Mouse (Mus musculus): ENCODE results near the gene Wdr61. TPM values are rescaled to one million over a fixed set of nuclear protein-coding genes. Genes with fewer than 3 reads are reported as not detected.
"Not testable (repeated sequence)": the region's sequence is repeated elsewhere in the genome, so short reads cannot be mapped to it uniquely, and the experiment has no call there.

Gene Wdr61
- polyA plus RNA-seq, 1 experiment from 2014 or later: 103 TPM

DNA sequence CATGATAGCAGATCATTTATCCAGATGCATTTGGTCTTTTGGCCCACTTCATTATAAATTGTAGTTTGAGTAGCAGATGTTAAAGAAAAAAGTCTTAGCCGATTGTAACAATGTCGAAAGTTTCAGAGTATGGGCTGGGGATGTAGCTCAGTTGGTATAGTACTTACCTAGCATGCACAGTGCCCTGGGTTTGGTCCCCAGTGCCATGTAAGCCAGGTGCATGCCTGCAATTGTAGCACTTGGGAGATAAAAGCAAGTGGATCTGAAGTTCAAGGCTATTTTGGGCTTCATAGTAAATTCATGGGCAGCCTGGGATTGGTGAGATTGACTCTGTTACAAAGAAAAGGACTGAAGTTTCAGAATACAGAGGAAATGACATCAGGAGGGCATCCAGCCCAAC lies 31.7 kb downstream of the Wdr61 start:
- no peak for ATAC-seq (ENCODE audit: insufficient number of reproducible peaks, insufficient read depth, low FRiP score, low read depth)
- no peak overlapping the region; a peak in 1 of 4 replicates for H3K4me3 ChIP-seq (ENCODE audit: control insufficient read depth in 1 of 2, insufficient read depth in 1 of 2, low read depth in 1 of 2, low read length in 2 of 2)
- 90% methylated on average over 2 of the region's 2 CpGs for WGBS
- no peaks in the 10 kb centered on the region for H3K9me3 ChIP-seq (ENCODE audit: control insufficient read depth, low read length)
- H3K27ac ChIP-seq (replicated peaks in 1 of 2; ENCODE audit: control insufficient read depth in 1 of 2, insufficient read depth in 1 of 2, low read depth in 2 of 2, low read length in 2 of 2): peak overlapping the region in 1 of 2 experiments; percentile 96; a peak in 2 of 4 replicates
- H3K36me3 ChIP-seq (ENCODE audit: control insufficient read depth, insufficient read depth, low read length): peaks cover 6% of the 10 kb centered on the region; the same call in 1 of the 2 replicates
- no peaks in the 10 kb centered on the region for H3K27me3 ChIP-seq (ENCODE audit: control insufficient read depth, insufficient read depth, low read length)
- H3K9ac ChIP-seq (ENCODE audit: low read length): peak overlapping the region; percentile 26; the same call in 1 of the 2 replicates
- peak overlapping the region; percentile 94 for H3K4me2 ChIP-seq (ENCODE audit: low read length)
- peaks cover 22 to 50% of the 10 kb centered on the region in 2 experiments for H3K4me1 ChIP-seq (ENCODE audit: control insufficient read depth in 2 of 2, insufficient read depth in 2 of 2, low read length in 2 of 2)

DNA sequence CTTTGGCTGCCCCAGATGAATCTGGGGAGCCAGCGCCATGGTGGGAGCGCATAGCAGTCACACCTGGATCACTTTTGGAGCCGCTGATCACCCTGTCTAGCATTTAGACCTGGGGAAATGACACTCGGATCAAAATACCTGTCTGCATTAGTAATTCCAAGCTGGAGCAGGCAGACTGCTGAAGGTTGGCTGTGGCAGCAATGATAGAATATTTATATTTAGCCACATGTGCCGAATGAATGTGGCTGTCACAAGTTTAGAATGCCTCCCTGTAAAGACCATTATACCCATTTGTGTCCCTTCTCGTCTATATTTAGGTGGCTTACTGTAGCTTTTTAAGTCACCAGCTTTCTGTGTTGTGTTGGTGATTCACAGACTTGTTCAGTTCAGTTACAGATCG lies 33.6 kb downstream of the Wdr61 start:
- Histone ChIP-seq H3K27me3 (ENCODE audit: control insufficient read depth, insufficient read depth, low read length) (no peaks in the 10 kb centered on the region), H3K36me3 (ENCODE audit: control insufficient read depth, insufficient read depth, low read length) (no peaks in the 10 kb centered on the region), H3K4me3 (ENCODE audit: control insufficient read depth in 1 of 2, insufficient read depth in 1 of 2, low read depth in 1 of 2, low read length in 2 of 2) (peak overlapping the region; percentile 76 to 86), H3K9me3 (ENCODE audit: control insufficient read depth, low read length) (no peaks in the 10 kb centered on the region), H3K27ac (replicated peaks in 1 of 2; ENCODE audit: control insufficient read depth in 1 of 2, insufficient read depth in 1 of 2, low read depth in 2 of 2, low read length in 2 of 2) (peak overlapping the region; percentile 95 to 96), H3K4me1 (ENCODE audit: control insufficient read depth in 2 of 2, insufficient read depth in 2 of 2, low read length in 2 of 2) (peaks cover 17 to 49% of the 10 kb centered on the region in 2 experiments), H3K9ac (ENCODE audit: low read length) (peak overlapping the region; percentile 90), H3K4me2 (ENCODE audit: low read length) (peak overlapping the region; percentile 94)
- WGBS: 45% methylated on average over 7 of the region's 7 CpGs
- no peak; the same call in 1 of the 2 replicates for ATAC-seq (ENCODE audit: insufficient number of reproducible peaks, insufficient read depth, low FRiP score, low read depth)

DNA sequence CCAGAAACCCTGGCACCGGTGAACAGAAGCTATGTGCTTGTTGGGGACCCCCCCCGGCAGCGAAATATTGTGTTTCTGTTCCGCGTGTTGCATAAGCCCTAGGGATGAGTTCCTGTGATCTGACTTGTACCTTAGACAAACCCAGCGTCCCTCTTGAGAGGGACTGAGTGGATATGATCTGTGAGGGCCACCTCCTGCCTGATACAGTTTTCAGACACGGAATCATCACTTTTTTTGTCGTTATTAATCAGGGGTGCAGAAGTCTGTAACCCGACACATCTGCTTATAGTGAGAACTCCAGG lies 34.2 kb downstream of the Wdr61 start:
- peak overlapping the region; percentile 67 to 96 for H3K27ac ChIP-seq (replicated peaks in 1 of 2; ENCODE audit: control insufficient read depth in 1 of 2, insufficient read depth in 1 of 2, low read depth in 2 of 2, low read length in 2 of 2)
- peak overlapping the region; percentile 90 for H3K9ac ChIP-seq (ENCODE audit: low read length)
- peaks cover 17 to 49% of the 10 kb centered on the region in 2 experiments for H3K4me1 ChIP-seq (ENCODE audit: control insufficient read depth in 2 of 2, insufficient read depth in 2 of 2, low read length in 2 of 2)
- peak overlapping the region; percentile 76 to 86 for H3K4me3 ChIP-seq (ENCODE audit: control insufficient read depth in 1 of 2, insufficient read depth in 1 of 2, low read depth in 1 of 2, low read length in 2 of 2)
- no peaks in the 10 kb centered on the region for H3K9me3 ChIP-seq (ENCODE audit: control insufficient read depth, low read length)
- H3K27me3 ChIP-seq (ENCODE audit: control insufficient read depth, insufficient read depth, low read length): no peaks in the 10 kb centered on the region
- no peak for ATAC-seq (ENCODE audit: insufficient number of reproducible peaks, insufficient read depth, low FRiP score, low read depth)
- H3K36me3 ChIP-seq (ENCODE audit: control insufficient read depth, insufficient read depth, low read length): no peaks in the 10 kb centered on the region
- 14% methylated on average over 9 of the region's 9 CpGs for WGBS
- peak overlapping the region; percentile 94 for H3K4me2 ChIP-seq (ENCODE audit: low read length)

DNA sequence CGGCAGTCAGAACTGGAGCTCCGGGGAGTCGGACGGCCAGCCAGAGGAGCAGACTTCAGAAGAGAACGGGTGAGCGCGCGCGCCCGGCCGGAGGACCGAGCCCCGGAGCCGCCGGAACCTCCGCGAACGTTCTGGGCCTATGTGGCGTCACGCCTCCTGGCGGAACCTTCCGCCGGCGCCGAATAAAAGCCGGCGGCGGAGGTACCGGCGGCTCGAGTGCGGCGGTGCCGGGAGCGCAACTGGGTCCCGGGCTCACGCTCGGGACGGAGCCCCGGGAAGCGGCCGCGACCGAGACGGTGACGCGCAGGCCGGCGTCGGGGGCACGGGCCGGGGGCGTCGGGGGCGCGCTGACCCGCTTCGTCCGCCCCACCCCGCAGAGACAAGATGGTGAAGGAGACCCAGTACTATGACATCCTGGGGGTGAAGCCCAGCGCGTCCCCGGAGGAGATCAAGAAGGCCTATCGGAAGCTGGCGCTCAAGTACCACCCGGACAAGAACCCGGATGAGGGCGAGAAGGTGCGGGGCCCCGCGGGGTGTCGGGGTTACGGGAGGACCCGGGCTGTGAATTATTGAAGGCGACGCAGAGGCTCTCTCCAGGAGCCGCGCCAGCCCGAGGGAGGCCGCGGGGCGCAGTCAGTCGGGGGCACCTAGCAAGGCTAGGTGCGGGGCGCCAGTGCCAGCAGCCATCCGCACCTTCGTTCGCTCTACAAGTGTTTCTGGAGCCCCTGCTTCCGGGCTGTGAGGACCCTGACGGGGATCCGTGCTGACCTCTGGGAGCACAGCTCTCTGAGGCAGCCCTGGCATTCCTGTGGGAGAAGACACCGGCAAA lies 34.8 kb downstream of the Wdr61 start:
- H3K9ac ChIP-seq (ENCODE audit: low read length): peak overlapping the region; percentile 90
- peaks cover 16 to 43% of the 10 kb centered on the region in 2 experiments for H3K4me1 ChIP-seq (ENCODE audit: control insufficient read depth in 2 of 2, insufficient read depth in 2 of 2, low read length in 2 of 2)
- WGBS: under 1% methylated on average over 87 of the region's 92 CpGs
- peak overlapping the region; percentile 67 to 96 for H3K27ac ChIP-seq (replicated peaks in 1 of 2; ENCODE audit: control insufficient read depth in 1 of 2, insufficient read depth in 1 of 2, low read depth in 2 of 2, low read length in 2 of 2)
- H3K27me3 ChIP-seq (ENCODE audit: control insufficient read depth, insufficient read depth, low read length): no peaks in the 10 kb centered on the region
- H3K9me3 ChIP-seq (ENCODE audit: control insufficient read depth, low read length): no peaks in the 10 kb centered on the region
- no peaks in the 10 kb centered on the region for H3K36me3 ChIP-seq (ENCODE audit: control insufficient read depth, insufficient read depth, low read length)
- ATAC-seq (ENCODE audit: insufficient number of reproducible peaks, insufficient read depth, low FRiP score, low read depth): peak; percentile 51
- peak overlapping the region; percentile 94 for H3K4me2 ChIP-seq (ENCODE audit: low read length)
- peak overlapping the region; percentile 76 to 86 for H3K4me3 ChIP-seq (ENCODE audit: control insufficient read depth in 1 of 2, insufficient read depth in 1 of 2, low read depth in 1 of 2, low read length in 2 of 2)

DNA sequence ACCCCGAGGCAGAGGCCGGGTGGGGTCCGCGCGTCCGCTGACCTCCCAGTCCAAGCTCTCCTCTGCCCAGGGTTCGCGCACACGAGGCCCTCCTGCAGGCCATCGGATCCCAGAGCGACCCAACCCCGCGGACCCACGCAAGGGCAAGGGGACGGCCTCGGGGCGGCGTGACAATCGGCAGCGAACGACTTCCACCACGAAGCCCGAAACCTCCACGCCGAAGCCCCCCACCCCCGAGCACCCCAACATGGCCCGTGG lies 35.3 kb downstream of the Wdr61 start:
- Histone ChIP-seq H3K36me3 (ENCODE audit: control insufficient read depth, insufficient read depth, low read length) (no peaks in the 10 kb centered on the region), H3K9ac (ENCODE audit: low read length) (peak overlapping the region; percentile 90), H3K27me3 (ENCODE audit: control insufficient read depth, insufficient read depth, low read length) (no peaks in the 10 kb centered on the region), H3K4me1 (ENCODE audit: control insufficient read depth in 2 of 2, insufficient read depth in 2 of 2, low read length in 2 of 2) (peaks cover 15 to 37% of the 10 kb centered on the region in 2 experiments), H3K4me2 (ENCODE audit: low read length) (peak overlapping the region; percentile 94), H3K27ac (replicated peaks in 1 of 2; ENCODE audit: control insufficient read depth in 1 of 2, insufficient read depth in 1 of 2, low read depth in 2 of 2, low read length in 2 of 2) (peak overlapping the region; percentile 27 to 96; a peak in 3 of 4 replicates), H3K4me3 (ENCODE audit: control insufficient read depth in 1 of 2, insufficient read depth in 1 of 2, low read depth in 1 of 2, low read length in 2 of 2) (peak overlapping the region; percentile 76 to 86), H3K9me3 (ENCODE audit: control insufficient read depth, low read length) (no peaks in the 10 kb centered on the region)
- WGBS: 10% methylated on average over 27 of the region's 27 CpGs
- ATAC-seq (ENCODE audit: insufficient number of reproducible peaks, insufficient read depth, low FRiP score, low read depth): peak; percentile 45

DNA sequence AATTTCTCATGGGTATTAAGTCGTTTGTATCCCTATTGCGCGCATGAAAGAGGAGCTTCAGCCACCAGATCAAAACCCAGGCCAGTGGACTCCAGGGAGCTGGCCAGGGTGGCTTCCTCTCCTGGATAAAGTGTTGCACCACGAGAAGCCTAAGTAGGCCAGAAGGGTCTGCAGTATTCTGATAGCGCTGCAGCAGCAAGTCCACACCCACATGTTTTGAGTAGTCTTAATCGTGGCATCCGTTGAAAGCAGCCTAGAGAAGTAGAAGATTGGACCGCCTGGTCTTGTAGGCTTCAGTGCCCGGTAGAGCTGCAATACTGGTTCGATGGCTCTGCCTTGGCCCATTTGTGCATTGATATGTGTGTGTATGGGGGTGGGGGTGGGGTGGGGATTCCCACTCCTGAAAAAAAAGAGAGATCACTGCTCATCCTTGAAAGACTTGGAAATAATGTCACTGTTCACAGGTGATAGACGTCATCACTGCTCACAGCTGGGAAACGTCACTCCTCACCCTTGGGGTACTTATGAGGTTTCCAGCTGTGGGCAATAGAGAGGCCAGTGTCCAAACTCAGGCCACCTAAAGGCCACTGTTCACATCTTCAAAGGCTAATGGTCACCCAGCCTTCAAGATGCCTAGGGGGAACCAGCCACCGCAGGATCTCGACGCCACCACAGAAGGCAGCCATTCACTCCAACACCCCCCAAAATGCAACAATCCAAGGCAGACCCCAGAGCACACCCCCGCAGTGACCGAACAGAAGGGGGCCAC lies 35.8 kb downstream of the Wdr61 start, which contains the start of gene Dnaja4:
Gene Dnaja4, plus strand, starts transcription at position 556 of the 769 bp plus-strand sequence.
- H3K27ac ChIP-seq (replicated peaks in 1 of 2; ENCODE audit: control insufficient read depth in 1 of 2, insufficient read depth in 1 of 2, low read depth in 2 of 2, low read length in 2 of 2): peak within 1 kb of the TSS; percentile 67 to 96
- no peaks in the 10 kb centered on the region for H3K27me3 ChIP-seq (ENCODE audit: control insufficient read depth, insufficient read depth, low read length)
- H3K9me3 ChIP-seq (ENCODE audit: control insufficient read depth, low read length): no peaks in the 10 kb centered on the region
- H3K36me3 ChIP-seq (ENCODE audit: control insufficient read depth, insufficient read depth, low read length): no peaks in the 10 kb centered on the region
- H3K4me1 ChIP-seq (ENCODE audit: control insufficient read depth in 2 of 2, insufficient read depth in 2 of 2, low read length in 2 of 2): peaks cover 12 to 32% of the 10 kb centered on the region in 2 experiments
- H3K9ac ChIP-seq (ENCODE audit: low read length): peak within 1 kb of the TSS; percentile 90
- no peak for ATAC-seq (ENCODE audit: insufficient number of reproducible peaks, insufficient read depth, low FRiP score, low read depth)
- peak within 1 kb of the TSS; percentile 94 for H3K4me2 ChIP-seq (ENCODE audit: low read length)
- 53% methylated on average over 17 of the region's 17 CpGs for whole genome bisulfite sequencing
- peak within 1 kb of the TSS; percentile 76 to 86 for H3K4me3 ChIP-seq (ENCODE audit: control insufficient read depth in 1 of 2, insufficient read depth in 1 of 2, low read depth in 1 of 2, low read length in 2 of 2)

DNA sequence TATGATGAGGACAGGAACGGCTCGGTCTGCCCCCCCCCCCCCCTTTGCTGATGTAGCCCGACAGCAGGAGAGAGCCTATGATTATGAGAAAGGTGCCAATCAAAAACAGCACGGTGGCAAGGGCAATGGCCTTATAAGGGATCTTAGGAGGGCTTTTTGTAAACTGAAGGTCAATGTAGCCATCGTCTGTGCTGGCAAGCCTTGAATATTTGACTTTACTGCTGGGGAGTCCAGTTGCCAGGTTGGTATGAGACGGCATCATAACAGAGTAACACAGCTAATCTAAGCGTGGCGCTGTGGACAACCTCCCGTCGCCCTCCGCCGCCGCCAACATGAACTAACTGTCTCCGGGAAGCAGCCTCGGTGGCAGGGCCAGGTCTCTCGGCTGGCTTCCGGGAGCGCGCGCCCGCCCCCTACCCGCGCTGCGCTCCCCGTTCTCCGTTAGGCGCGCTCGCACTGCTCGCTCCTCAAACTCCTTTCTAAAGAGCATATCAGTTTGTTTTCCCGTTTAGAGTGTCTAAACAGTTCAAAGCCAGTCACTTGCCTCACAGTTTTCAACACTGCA lies 43.0 kb downstream of the Wdr61 start:
- 0 out of 2 replicates have a peak, but pooled peaks have one; percentile 17 for ATAC-seq (ENCODE audit: insufficient number of reproducible peaks, insufficient read depth, low FRiP score, low read depth)
- peak overlapping the region; percentile 48 for H3K9ac ChIP-seq (ENCODE audit: low read length)
- H3K27ac ChIP-seq (replicated peaks in 1 of 2; ENCODE audit: control insufficient read depth in 1 of 2, insufficient read depth in 1 of 2, low read depth in 2 of 2, low read length in 2 of 2); H3K4me1 ChIP-seq (ENCODE audit: control insufficient read depth in 2 of 2, insufficient read depth in 2 of 2, low read length in 2 of 2); H3K9me3 ChIP-seq (ENCODE audit: control insufficient read depth, low read length); H3K27me3 ChIP-seq (ENCODE audit: control insufficient read depth, insufficient read depth, low read length); H3K36me3 ChIP-seq (ENCODE audit: control insufficient read depth, insufficient read depth, low read length): not testable (repeated sequence)
- peak overlapping the region; percentile 23 to 40 for H3K4me3 ChIP-seq (ENCODE audit: control insufficient read depth in 1 of 2, insufficient read depth in 1 of 2, low read depth in 1 of 2, low read length in 2 of 2)
- 4% methylated on average over 30 of the region's 31 CpGs for whole genome bisulfite sequencing
- H3K4me2 ChIP-seq (ENCODE audit: low read length): peak overlapping the region; percentile 68

Data from heart, embryonic 14.5 days (tissue).